Mouse (Mus musculus) G1E (cell line): ENCODE measurements around the gene Hhex.

ENCODE experiments used
- CTCF ChIP-seq: IDR thresholded peaks from 2 replicates; pipeline ENCODE4 v1.5.1; 2012; ENCODE audit warnings: low read depth, low read length, inconsistent platforms, mixed read lengths
- GATA1 ChIP-seq: IDR thresholded peaks from 2 replicates; pipeline ENCODE4 v1.6.1; 2012; ENCODE audit warnings: borderline replicate concordance, low read length, inconsistent platforms, mixed read lengths
- GATA2 ChIP-seq: IDR thresholded peaks from 2 replicates; pipeline ENCODE4 v1.6.1; 2012; ENCODE audit warnings: low read depth, low read length, inconsistent platforms, borderline replicate concordance
- TAL1 ChIP-seq: conservative IDR thresholded peaks from 2 replicates; pipeline ENCODE4 v1.6.1; 2012; ENCODE audit warnings: low read depth, low read length, inconsistent platforms, mixed read lengths

- TF ChIP-seq CTCF: no peak
- no peak for TF ChIP-seq TAL1
- TF ChIP-seq GATA1: no peak
- no peak for TF ChIP-seq GATA2
These were observed 21.4 kb downstream of the Hhex start for GRCm38 (mm10) chr19:37455961-37456360.
